Mouse (Mus musculus): Measurements from ENCODE around the gene Nxn. TPM values are rescaled to one million over a fixed set of nuclear protein-coding genes. Genes with fewer than 3 reads are reported as not detected.

Gene Nxn
- polyA plus RNA-seq (2014; fragmentation: Illumina TruSeq; extraction: RNeasy Lipid Tissue Mini Kit (QIAGEN cat#74804); ENCODE audit: low read depth, low replicate concordance), result 2.5 TPM

GRCm38 (mm10) chr11:76398798-76399586, at the start of gene Nxn:
Gene Nxn, minus strand, starts transcription at chr11:76399140.

DNA sequence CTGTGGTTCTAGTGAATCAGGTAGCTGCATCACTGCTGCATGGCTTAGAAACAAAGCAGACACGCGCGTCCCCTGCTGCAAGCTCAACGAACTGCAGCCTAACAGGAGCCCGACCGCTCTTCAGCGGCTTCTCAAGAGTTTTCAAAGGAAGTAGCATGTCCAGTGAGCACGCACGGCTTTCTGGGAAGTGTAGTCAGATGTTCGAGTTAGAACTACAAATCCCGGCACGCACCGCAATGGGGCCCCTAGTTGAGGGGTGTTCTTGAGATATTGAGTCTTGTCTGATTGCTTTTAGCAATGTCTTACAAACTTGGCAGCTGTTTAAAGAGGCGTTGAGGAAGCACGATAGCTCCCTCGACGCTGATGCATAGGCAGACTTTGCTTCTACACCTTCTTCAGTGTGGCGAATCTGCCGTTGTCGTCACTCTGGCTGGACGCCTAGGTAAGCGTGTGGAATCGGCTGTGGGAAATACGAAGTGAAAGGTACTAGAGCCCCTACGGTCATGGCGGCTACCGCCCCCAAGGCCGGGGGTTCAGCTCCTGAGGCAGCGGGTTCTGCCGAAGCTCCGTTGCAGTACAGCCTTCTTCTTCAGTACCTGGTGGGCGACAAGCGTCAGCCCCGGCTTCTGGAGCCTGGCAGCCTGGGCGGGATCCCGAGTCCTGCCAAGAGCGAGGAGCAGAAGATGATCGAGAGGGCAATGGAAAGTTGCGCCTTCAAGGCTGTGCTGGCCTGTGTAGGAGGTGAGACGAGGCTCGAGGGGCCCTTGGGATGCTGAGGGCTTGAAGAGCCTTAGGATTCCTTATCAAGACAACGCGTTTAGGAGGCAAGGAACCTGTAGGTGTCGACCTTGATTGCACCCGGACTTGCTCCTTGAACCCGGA, 8.0 kb upstream of the Nxn start, which contains the start of gene Timm22:
Gene Timm22, plus strand, starts transcription at position 251 of the 882 bp plus-strand sequence.

DNA sequence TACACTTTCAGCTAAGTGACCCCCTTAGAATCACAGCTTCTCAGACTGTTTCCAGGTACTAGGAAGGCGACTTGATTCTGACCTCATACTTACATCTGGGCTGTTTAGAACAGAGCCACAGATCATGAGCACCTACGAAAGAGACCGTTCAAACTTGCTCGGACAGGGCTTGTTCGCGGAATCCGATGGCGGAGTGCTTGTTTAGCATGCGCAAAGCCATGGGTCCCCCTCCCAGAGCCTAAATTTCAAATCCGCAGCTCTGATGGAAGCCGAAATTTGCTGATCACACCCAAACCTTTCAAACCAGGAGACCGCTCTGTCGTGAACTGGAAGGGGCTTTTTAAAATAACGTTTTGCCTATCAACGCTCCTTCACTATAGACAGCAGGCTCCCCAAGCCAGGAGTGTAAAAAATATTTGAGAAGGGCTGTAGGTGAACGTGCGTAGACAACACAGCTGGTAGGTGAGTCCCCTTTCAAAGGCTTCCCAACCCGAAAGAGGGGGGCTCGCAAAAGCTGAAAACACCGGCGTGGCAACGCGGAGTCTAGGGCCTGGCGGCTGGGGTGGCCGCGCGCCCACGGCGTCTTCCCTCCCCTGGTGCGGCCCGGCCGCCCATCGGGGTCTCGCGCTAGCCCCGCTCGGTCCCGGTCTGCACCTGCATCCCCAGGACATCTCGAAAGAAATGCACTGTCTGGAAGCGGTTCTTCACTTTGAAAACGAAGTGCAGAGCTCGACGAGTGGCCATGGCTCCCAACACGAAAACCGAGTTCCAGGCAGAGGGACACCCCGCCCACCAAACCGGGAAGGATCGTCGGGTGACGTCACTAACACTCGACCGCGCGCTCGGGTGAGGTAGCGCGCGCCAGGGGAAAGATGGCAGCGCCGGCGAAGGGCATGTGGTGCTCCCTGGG, 155.8 kb downstream of the Nxn start, which contains the start of the genes Mrm3 and Glod4:
Gene Mrm3, plus strand, starts transcription at position 815 of the 910 bp plus-strand sequence.
Gene Glod4, minus strand, starts transcription at position 825 of the 910 bp plus-strand sequence.

GRCm38 (mm10) chr11:76217390-76217800, 181.5 kb downstream of the Nxn start, which contains the start of the genes Dbil5 and Gemin4:
Gene Dbil5, plus strand, starts transcription at chr11:76217608.
Gene Gemin4, minus strand, starts transcription at chr11:76217664.

Other genes starting within 250 kb of the Nxn start
- 55.6 TPM for gene Vps53, start 219.5 kb downstream of the Nxn start, polyA plus RNA-seq (2014; fragmentation: Illumina TruSeq; extraction: RNeasy Lipid Tissue Mini Kit (QIAGEN cat#74804); ENCODE audit: low read depth, low replicate concordance)
- gene Fam57a, start 219.5 kb downstream of the Nxn start, polyA plus RNA-seq (2014; fragmentation: Illumina TruSeq; extraction: RNeasy Lipid Tissue Mini Kit (QIAGEN cat#74804); ENCODE audit: low read depth, low replicate concordance), result 22.2 TPM
- gene Dbil5, start 181.5 kb downstream of the Nxn start, polyA plus RNA-seq (2014; fragmentation: Illumina TruSeq; extraction: RNeasy Lipid Tissue Mini Kit (QIAGEN cat#74804); ENCODE audit: low read depth, low replicate concordance), result not detected
- gene Gemin4, start 181.5 kb downstream of the Nxn start, polyA plus RNA-seq (2014; fragmentation: Illumina TruSeq; extraction: RNeasy Lipid Tissue Mini Kit (QIAGEN cat#74804); ENCODE audit: low read depth, low replicate concordance), result 2.9 TPM
- gene Mrm3, start 155.4 kb downstream of the Nxn start, polyA plus RNA-seq (2014; fragmentation: Illumina TruSeq; extraction: RNeasy Lipid Tissue Mini Kit (QIAGEN cat#74804); ENCODE audit: low read depth, low replicate concordance), result 1.5 TPM
- 118 TPM for gene Glod4, start 155.4 kb downstream of the Nxn start, polyA plus RNA-seq (2014; fragmentation: Illumina TruSeq; extraction: RNeasy Lipid Tissue Mini Kit (QIAGEN cat#74804); ENCODE audit: low read depth, low replicate concordance)
- gene Timm22, start 7.8 kb upstream of the Nxn start, polyA plus RNA-seq (2014; fragmentation: Illumina TruSeq; extraction: RNeasy Lipid Tissue Mini Kit (QIAGEN cat#74804); ENCODE audit: low read depth, low replicate concordance), result 4.8 TPM
- gene Abr, start 223.2 kb upstream of the Nxn start, polyA plus RNA-seq (2014; fragmentation: Illumina TruSeq; extraction: RNeasy Lipid Tissue Mini Kit (QIAGEN cat#74804); ENCODE audit: low read depth, low replicate concordance), result 33.7 TPM